Mouse (Mus musculus): ENCODE results near the gene Kbtbd13. TPM values are rescaled to one million over a fixed set of nuclear protein-coding genes. Genes with fewer than 3 reads are reported as not detected.
A peak's percentile ranks its signal among the peaks of the same experiment; 100 is the strongest.

Gene Kbtbd13
- polyA plus RNA-seq, 1 experiment from 2014 or later: 2.2 TPM

- ATAC-seq (replicated peaks; ENCODE audit: low FRiP score): no peak
Measured at GRCm38 (mm10) chr9:65392638-65393364, 1.3 kb upstream of the Kbtbd13 start.

GRCm38 (mm10) chr9:65390752-65391612 is 470 bp downstream of the Kbtbd13 start:
- Histone ChIP-seq H3K4me1 (peaks cover 23% of the 10 kb centered on the region), H3K4me2 (peak overlapping the region; percentile 67), H3K27me3 (peaks cover 36% of the 10 kb centered on the region), H3K36me3 (no peaks in the 10 kb centered on the region), H3K4me3 (replicated peaks) (peak overlapping the region; percentile 48), H3K9ac (peak overlapping the region; percentile 31), H3K27ac (no peak overlapping the region), H3K9me3 (replicated peaks) (no peaks in the 10 kb centered on the region)
- WGBS: 17% methylated on average over 84 of the region's 96 CpGs
- peak; percentile 31; the same call in 1 of the 2 replicates for ATAC-seq (replicated peaks; ENCODE audit: low FRiP score)

More at GRCm38 (mm10) chr9:65392638-65393364, 1.3 kb upstream of the Kbtbd13 start:
- Histone ChIP-seq H3K36me3 (no peaks in the 10 kb centered on the region), H3K9me3 (replicated peaks) (no peaks in the 10 kb centered on the region), H3K4me1 (peaks cover 15% of the 10 kb centered on the region), H3K9ac (no peak overlapping the region), H3K4me3 (replicated peaks) (no peak overlapping the region), H3K4me2 (no peak overlapping the region), H3K27me3 (peaks cover 36% of the 10 kb centered on the region), H3K27ac (no peak overlapping the region)
- WGBS: 29% methylated on average over 6 of the region's 6 CpGs

- H3K9ac ChIP-seq: no peak overlapping the region
- peak overlapping the region; percentile 84 for H3K27ac ChIP-seq
- no peak overlapping the region for H3K4me3 ChIP-seq (replicated peaks)
- 10% methylated on average over 8 of the region's 8 CpGs for WGBS
- peaks cover 19% of the 10 kb centered on the region for H3K27me3 ChIP-seq
- ATAC-seq (replicated peaks; ENCODE audit: low FRiP score): peak; percentile 79
- no peaks in the 10 kb centered on the region for H3K36me3 ChIP-seq
- H3K4me2 ChIP-seq: peak overlapping the region; percentile 26; the same call in 1 of the 2 replicates
- H3K4me1 ChIP-seq: peaks cover 37% of the 10 kb centered on the region
- no peaks in the 10 kb centered on the region for H3K9me3 ChIP-seq (replicated peaks)
Measured at GRCm38 (mm10) chr9:65386373-65387140, 4.9 kb downstream of the Kbtbd13 start.

GRCm38 (mm10) chr9:65384276-65384675 is 7.2 kb downstream of the Kbtbd13 start:
- no peaks in the 10 kb centered on the region for H3K27me3 ChIP-seq
- no peak for ATAC-seq (replicated peaks; ENCODE audit: low FRiP score)
- H3K9ac ChIP-seq: no peak overlapping the region
- peaks cover 27% of the 10 kb centered on the region for H3K4me1 ChIP-seq
- no peaks in the 10 kb centered on the region for H3K36me3 ChIP-seq
- WGBS: 43% methylated on average over 3 of the region's 3 CpGs
- no peak overlapping the region for H3K4me3 ChIP-seq (replicated peaks)
- H3K9me3 ChIP-seq (replicated peaks): no peaks in the 10 kb centered on the region
- H3K27ac ChIP-seq: 0 out of 2 replicates have a peak overlapping the region, but pooled peaks have one; percentile 9
- no peak overlapping the region for H3K4me2 ChIP-seq

DNA sequence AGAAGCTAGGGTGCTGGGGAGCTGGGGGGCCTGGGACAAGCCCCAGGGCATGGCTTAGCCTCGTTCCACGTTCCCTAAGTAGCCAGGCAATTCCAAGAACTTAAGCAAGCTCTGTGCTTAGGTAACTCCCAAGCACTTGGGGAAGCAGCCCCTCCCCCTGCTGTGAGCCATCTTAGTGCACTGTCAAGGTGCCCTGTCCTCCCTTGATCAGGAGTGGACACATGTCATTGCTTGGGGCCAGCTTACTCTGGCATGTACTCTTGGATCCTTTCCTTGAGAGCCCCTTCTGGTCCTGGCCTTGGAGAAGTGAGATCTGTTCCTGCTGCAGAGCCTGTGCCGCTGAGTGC is 8.7 kb downstream of the Kbtbd13 start:
- 54% methylated on average over 3 of the region's 3 CpGs for WGBS
- no peaks in the 10 kb centered on the region for H3K27me3 ChIP-seq

GRCm38 (mm10) chr9:65382031-65382750 is 9.3 kb downstream of the Kbtbd13 start:
- no peak for ATAC-seq (replicated peaks; ENCODE audit: low FRiP score)
- no peak overlapping the region for H3K27ac ChIP-seq
- no peaks in the 10 kb centered on the region for H3K36me3 ChIP-seq
- no peaks in the 10 kb centered on the region for H3K9me3 ChIP-seq (replicated peaks)
- H3K9ac ChIP-seq: no peak overlapping the region
- H3K4me2 ChIP-seq: no peak overlapping the region
- H3K27me3 ChIP-seq: no peaks in the 10 kb centered on the region
- peaks cover 27% of the 10 kb centered on the region for H3K4me1 ChIP-seq
- WGBS: 74% methylated on average over 6 of the region's 6 CpGs
- no peak overlapping the region for H3K4me3 ChIP-seq (replicated peaks)

More for the DNA sequence above, 8.7 kb downstream of the Kbtbd13 start:
- Histone ChIP-seq H3K27ac (no peak overlapping the region), H3K4me2 (no peak overlapping the region), H3K36me3 (no peaks in the 10 kb centered on the region), H3K9ac (no peak overlapping the region), H3K4me1 (peaks cover 27% of the 10 kb centered on the region), H3K4me3 (replicated peaks) (no peak overlapping the region), H3K9me3 (replicated peaks) (no peaks in the 10 kb centered on the region)
- ATAC-seq (replicated peaks; ENCODE audit: low FRiP score): no peak

DNA sequence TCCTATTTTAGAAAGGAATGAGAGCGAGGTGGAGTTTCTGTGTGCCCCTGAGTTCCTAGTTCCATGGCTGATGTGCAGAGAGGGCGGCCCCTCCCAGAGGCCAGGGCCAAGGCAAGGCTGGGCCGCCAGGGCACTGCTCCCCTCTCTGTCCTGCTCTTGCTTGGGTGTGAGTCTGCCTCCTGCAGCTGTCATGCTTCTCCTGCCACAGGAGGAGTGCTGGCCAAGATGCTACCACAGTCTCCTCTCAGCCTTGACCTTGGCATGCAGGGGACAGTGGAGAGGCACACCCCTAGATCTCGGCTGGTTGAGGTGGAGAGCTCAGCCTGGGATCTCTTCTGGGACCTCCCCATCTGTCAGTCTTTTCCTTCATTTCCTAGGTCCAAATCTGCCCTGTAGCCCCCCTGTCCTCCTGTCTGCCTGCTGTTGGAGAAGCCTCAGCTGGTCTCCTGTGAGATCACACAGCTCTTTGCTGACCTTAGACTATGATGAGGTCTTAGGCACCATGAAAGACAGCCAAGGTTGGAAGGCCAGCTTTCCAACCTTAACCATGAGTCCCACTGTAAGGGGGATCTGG is 10.3 kb downstream of the Kbtbd13 start:
- Histone ChIP-seq H3K4me3 (replicated peaks) (no peak overlapping the region), H3K9ac (no peak overlapping the region), H3K36me3 (0 out of 2 replicates have a peak, but pooled peaks cover 3% of the 10 kb centered on the region), H3K4me1 (peaks cover 19% of the 10 kb centered on the region), H3K9me3 (replicated peaks) (no peaks in the 10 kb centered on the region), H3K27ac (no peak overlapping the region), H3K4me2 (no peak overlapping the region), H3K27me3 (no peaks in the 10 kb centered on the region)
- WGBS: 78% methylated on average over 4 of the region's 4 CpGs
- no peak for ATAC-seq (replicated peaks; ENCODE audit: low FRiP score)

DNA sequence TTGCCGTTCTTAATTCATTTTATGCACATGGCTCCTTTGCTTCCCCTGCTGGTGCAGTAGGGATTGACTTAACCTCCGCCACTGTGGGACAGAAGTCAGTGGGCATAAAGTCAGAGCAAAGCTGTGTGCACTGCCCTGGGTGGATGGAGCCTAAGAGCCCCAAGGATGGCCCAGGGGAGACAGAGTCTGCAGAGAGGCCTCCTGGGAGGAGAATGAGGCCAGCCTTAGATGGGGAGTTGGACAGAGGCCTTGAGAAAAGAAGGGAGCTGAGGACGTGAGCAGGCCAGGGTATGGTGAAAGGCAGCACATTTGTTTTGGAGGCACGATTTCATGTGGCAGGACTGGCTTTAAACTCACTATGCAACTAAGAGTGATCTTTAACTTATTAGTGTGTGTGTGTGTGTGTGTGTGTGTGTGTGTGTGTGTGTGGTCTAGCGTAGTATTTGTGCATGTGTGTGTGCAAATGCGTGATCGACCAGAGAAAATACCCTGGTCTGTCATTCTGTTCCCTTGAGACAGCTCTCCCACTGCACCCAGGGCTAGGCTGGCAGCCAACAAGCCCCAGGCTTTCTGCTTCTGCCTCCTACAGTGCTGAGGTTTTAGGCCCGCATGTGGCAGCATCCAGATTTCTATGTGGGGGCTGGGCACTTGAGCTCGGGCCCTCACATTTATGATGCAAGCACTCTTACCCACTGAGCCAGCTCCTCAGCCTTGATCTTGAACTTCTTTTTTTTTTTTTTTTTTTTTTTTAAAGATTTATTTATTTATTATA is 16.1 kb downstream of the Kbtbd13 start:
- Histone ChIP-seq H3K4me1 (no peaks in the 10 kb centered on the region), H3K27me3 (no peaks in the 10 kb centered on the region), H3K4me3 (replicated peaks) (no peak overlapping the region), H3K9me3 (replicated peaks) (no peaks in the 10 kb centered on the region), H3K9ac (no peak overlapping the region), H3K36me3 (0 out of 2 replicates have a peak, but pooled peaks cover 6% of the 10 kb centered on the region), H3K4me2 (no peak overlapping the region), H3K27ac (no peak overlapping the region)
- no peak for ATAC-seq (replicated peaks; ENCODE audit: low FRiP score)
- 80% methylated on average over 9 of the region's 9 CpGs for WGBS

GRCm38 (mm10) chr9:65374468-65375162 is 16.8 kb downstream of the Kbtbd13 start:
- H3K27ac ChIP-seq: no peak overlapping the region
- WGBS: 76% methylated on average over 5 of the region's 5 CpGs

DNA sequence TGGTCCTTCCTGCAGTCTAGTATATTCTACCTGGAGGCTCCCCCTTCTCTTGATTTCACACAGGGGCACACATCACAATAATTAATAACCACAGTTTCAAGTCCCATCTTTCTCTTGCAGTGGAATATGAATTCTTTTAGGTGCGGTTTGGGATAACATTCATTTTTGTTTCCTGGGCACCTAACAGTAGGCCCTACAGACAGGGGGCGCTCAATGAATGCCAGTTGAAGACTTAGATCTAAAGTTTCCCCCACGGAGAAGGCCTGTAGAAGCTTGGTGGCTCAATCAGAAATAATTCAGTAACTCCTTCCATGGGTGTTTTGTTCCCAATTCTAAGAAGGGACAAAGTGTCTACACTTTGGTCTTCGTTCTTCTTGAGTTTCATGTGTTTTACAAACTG is 19.0 kb downstream of the Kbtbd13 start:
- WGBS: 72% methylated on average over 4 of the region's 4 CpGs
- Histone ChIP-seq H3K27ac (no peak overlapping the region), H3K4me1 (no peaks in the 10 kb centered on the region), H3K36me3 (0 out of 2 replicates have a peak, but pooled peaks cover 6% of the 10 kb centered on the region), H3K4me3 (replicated peaks) (no peak overlapping the region), H3K9me3 (replicated peaks) (no peaks in the 10 kb centered on the region), H3K27me3 (no peaks in the 10 kb centered on the region), H3K9ac (no peak overlapping the region), H3K4me2 (no peak overlapping the region)
- no peak for ATAC-seq (replicated peaks; ENCODE audit: low FRiP score)

More at GRCm38 (mm10) chr9:65374468-65375162, 16.8 kb downstream of the Kbtbd13 start:
- Histone ChIP-seq H3K4me1 (no peaks in the 10 kb centered on the region), H3K4me3 (replicated peaks) (no peak overlapping the region), H3K4me2 (no peak overlapping the region), H3K9me3 (replicated peaks) (no peaks in the 10 kb centered on the region), H3K36me3 (0 out of 2 replicates have a peak, but pooled peaks cover 6% of the 10 kb centered on the region), H3K9ac (no peak overlapping the region), H3K27me3 (no peaks in the 10 kb centered on the region)
- no peak for ATAC-seq (replicated peaks; ENCODE audit: low FRiP score)
